Mouse (Mus musculus) sigmoid colon, adult 10 weeks (tissue): ENCODE results near the gene Nelfcd. TPM values are rescaled to one million over a fixed set of nuclear protein-coding genes. Genes with fewer than 3 reads are reported as not detected.

Experiments
- polyA plus RNA-seq: library from polyadenylated mRNA; stranded (reverse); fragments of 350-450 nt; fragmentation: Illumina TruSeq; extraction: RNeasy Lipid Tissue Mini Kit (QIAGEN cat#74804); gene quantifications from one replicate; pipeline ENCODE4 v1.2.3, GENCODE M21; 2014; ENCODE audit warnings: low read depth, low replicate concordance

Gene Nelfcd
- 4.7 TPM for polyA plus RNA-seq

DNA sequence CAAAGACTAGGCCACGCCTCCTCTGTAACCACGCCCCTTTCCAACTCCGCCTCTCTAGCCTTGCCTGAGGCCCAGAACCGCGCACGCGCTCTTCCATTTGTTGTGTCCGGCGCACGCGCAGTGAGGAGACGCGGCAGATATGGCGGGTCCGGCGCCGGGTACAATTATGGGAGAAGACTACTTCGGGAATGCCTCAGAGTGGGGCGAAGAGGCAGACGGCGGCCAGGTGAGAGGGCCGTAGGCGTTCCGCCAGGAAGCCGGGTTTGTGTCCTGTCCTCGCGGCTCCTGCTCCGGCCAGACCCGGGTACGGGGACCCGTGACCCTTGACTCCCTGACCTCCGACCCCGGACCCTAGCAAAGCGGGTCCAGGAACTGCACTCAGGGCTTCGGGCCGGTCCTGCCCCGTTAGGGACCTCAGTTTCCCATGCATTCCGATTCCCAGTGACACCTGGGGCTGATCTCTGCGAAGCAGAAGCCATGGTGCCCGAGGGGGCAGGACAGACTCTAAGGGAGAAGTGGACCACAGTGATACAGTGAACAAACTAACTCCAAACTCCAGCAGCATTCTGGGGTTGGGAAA is at the start of gene Nelfcd:
Nelfcd (plus strand) TSS at position 74 of the 580 bp plus-strand sequence.

GRCm38 (mm10) chr2:174438737-174439449 is 23.3 kb downstream of the Nelfcd start, which contains the start of gene Ctsz:
Gene Ctsz (minus strand): TSS chr2:174439039.

GRCm38 (mm10) chr2:174450353-174450752 is 34.7 kb downstream of the Nelfcd start, which contains the start of gene Tubb1:
Gene Tubb1 (plus strand): TSS chr2:174450695.

DNA sequence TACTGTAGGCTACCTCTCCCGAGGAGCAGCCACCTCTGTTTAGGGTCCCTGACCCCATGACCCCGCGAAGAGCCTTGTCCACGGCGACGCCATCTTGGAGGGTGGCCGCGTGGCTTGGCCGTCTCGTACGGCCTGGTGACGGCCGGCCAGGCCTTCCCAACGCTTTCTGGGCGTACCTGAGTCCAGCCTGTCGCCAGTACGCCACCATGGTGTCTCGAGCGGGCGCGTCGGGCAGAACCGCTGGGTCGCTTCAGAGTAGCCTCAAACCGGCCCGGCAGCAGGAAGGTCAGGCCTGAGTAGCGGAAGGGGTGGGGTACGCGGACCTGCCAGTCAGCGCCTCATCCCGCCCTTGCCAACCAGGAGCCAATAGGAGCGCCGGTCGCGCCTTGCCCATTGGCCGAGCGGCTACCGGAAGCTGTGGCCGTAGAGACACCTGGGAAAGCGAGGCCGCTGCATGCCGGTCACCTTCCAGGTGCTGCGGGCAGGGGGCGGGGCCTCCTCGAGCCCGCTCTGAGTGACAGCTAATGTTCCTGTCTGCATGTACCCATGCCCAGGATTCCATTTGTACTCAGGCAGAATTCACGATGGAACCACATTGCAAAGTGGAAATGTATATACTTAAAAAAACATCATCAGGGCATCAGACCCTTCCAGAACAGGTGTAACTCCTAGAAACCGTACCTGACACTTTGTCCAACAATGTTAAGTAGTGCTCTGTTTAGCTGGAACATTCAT is 48.4 kb downstream of the Nelfcd start, which contains the start of gene Atp5e:
Atp5e (minus strand) TSS at position 317 of the 735 bp plus-strand sequence.

GRCm38 (mm10) chr2:174472818-174473549 is 57.4 kb downstream of the Nelfcd start, which contains the start of gene Prelid3b:
Gene Prelid3b (minus strand): TSS chr2:174473081.

Other genes with a start within 250 kb of the Nelfcd start
- 529 TPM for gene Gnas, start 131.5 kb upstream of the Nelfcd start, polyA plus RNA-seq
- gene Gm20721, start 69.1 kb upstream of the Nelfcd start, polyA plus RNA-seq: not detected
- gene Ctsz, start 23.2 kb downstream of the Nelfcd start, polyA plus RNA-seq: 10.2 TPM
- gene Tubb1, start 34.9 kb downstream of the Nelfcd start, polyA plus RNA-seq: not detected
- gene Atp5e, start 48.3 kb downstream of the Nelfcd start, polyA plus RNA-seq: 51.0 TPM
- gene Prelid3b, start 57.3 kb downstream of the Nelfcd start, polyA plus RNA-seq: 181 TPM
- gene Zfp831, start 227.7 kb downstream of the Nelfcd start, polyA plus RNA-seq: 0.38 TPM